Mouse (Mus musculus) cortical plate, adult 2 months (tissue): ENCODE data around the gene Mterf4. TPM values are rescaled to one million over a fixed set of nuclear protein-coding genes. Genes with fewer than 3 reads are reported as not detected.

Source experiments
- H3K27ac ChIP-seq: fragments of 200-500 bp; 2 replicates; pipeline ENCODE4 v1.5.1; 2012; ENCODE audit warnings: low read length, control low read depth, inconsistent platforms; ENCODE audit not compliant: insufficient read depth
- H3K4me1 ChIP-seq: fragments of 200-500 bp; 2 replicates; pipeline ENCODE4 v1.6.1; 2011; ENCODE audit warnings: low read length; ENCODE audit not compliant: control insufficient read depth, insufficient read depth
- H3K4me3 ChIP-seq: fragments of 200-500 bp; 2 replicates; pipeline ENCODE4 v1.5.1; 2011; ENCODE audit warnings: mild to moderate bottlenecking, low read length, control low read depth; ENCODE audit not compliant: insufficient read depth
- CTCF ChIP-seq: fragments of 200-500 bp; IDR thresholded peaks from 2 replicates; pipeline ENCODE4 v1.5.1; 2011; ENCODE audit warnings: mild to moderate bottlenecking, control low read depth, low read length; ENCODE audit not compliant: insufficient read depth; ENCODE audit errors: extremely low read depth
- POLR2A ChIP-seq: fragments of 200-500 bp; IDR thresholded peaks from 2 replicates; pipeline ENCODE4 v1.6.1; 2011; ENCODE audit warnings: mild to moderate bottlenecking, low read length, control low read depth; ENCODE audit not compliant: insufficient read depth; ENCODE audit errors: extremely low read depth
- polyA plus RNA-seq: library from polyadenylated mRNA; depleted of rRNA; stranded (reverse); fragments of >200 nt; gene quantifications from 2 replicates; pipeline ENCODE4 v1.2.3, GENCODE M21; 2012; rRNA removed

The Mterf4 gene
- polyA plus RNA-seq, result 18.7 and 19.0 TPM in 2 replicates

- Histone ChIP-seq H3K4me3 (peak within 1 kb of the TSS; percentile 57), H3K4me1 (no peaks in the 10 kb centered on the region), H3K27ac (no peak within 1 kb of the TSS)
- TF ChIP-seq CTCF, result no peak
- peak; percentile 82 for TF ChIP-seq POLR2A
Measured at GRCm38 (mm10) chr1:93305581-93306337, at the start of gene Mterf4. Mterf4 (minus strand) TSS chr1:93305915.

DNA sequence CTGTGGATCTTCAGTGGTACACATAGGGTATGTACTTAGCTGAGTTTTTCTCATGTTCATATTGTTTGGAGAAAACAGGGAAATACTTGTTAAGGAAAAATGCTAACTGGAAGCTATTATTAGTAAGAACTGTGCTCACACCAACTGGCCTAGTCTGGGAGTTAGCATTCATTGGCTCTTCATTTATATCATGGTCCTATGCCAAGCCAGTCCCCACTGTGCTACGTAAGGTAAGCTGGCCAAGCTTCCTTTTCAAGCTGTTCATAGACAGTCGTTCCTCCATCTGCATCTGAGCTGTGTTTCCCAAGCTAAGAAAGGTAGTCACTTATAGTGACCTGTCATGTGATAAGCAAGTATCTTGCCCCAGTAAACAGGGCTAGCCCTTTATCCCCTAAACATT is 47.0 kb upstream of the Mterf4 start:
- Histone ChIP-seq H3K4me3 (no peak overlapping the region), H3K27ac (no peak overlapping the region), H3K4me1 (peaks cover 6% of the 10 kb centered on the region)
- no peak for TF ChIP-seq POLR2A
- TF ChIP-seq CTCF, result no peak

DNA sequence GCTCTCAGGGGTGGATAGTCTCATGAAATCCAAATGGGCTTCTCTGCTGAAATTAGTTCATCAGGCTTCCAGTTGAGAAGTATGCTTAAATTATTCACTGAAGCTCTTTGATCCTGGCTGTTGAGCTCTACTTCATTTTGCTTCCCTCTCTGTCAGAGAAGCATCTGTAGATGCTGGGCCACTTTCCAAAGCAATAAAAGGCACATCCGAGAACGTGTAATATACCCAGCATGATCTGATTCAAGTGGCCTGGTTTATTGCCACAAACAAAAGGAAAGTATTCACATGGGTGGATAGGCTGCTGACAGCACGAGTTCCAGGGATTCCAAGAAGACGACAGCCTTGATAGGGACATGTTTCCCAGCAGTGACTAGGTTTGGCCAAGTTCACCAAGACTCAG is 44.0 kb upstream of the Mterf4 start:
- Histone ChIP-seq H3K27ac (no peak overlapping the region), H3K4me3 (no peak overlapping the region), H3K4me1 (peaks cover 7% of the 10 kb centered on the region)
- TF ChIP-seq POLR2A (no peak), CTCF (no peak)

DNA sequence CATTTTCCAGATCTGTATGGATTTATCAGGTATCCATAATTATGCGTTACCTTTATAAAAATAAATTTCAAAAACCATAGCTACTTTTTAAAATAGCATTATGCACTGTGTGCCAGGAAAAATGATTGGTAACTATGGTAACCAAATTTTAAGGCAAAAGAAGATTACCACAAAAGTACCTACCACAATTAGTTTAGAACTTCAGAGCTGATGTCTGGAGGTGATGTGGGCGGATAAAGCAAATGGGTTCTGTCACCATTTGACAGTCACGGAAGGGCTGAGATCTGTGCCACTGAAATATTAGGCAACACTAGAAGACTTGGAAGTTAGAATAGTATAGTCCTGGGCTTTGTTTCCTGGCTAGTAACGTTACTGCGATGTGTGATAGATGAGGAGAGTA is 41.5 kb upstream of the Mterf4 start:
- Histone ChIP-seq H3K4me1 (peaks cover 9% of the 10 kb centered on the region), H3K4me3 (no peak overlapping the region), H3K27ac (no peak overlapping the region)
- TF ChIP-seq POLR2A (no peak), CTCF (no peak)

DNA sequence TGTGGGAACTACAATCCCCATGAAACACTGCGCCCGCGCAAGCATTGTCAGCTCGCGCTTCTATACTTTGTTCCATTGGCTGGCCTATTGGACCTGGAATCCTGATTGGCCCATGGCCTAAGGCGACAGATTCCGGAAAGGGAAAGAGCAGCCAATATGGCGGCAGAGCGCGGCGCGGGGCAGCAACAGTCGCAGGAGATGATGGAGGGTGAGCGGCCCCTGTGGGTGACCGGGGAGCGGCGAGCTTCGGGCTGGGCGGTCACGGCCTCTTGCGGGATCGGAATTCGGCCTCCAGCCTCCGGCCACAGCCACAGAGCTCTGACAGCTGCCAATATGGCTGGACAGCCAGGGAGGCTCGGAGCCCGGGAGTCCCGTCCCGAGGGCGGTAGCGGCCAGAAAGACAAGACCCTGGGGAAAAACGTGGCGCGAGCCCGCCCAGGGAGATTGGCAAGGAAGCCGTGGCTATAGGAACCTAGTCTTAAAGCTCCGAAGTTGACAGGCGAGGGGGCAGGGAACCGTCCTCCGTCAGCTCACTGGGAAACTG is 37.9 kb upstream of the Mterf4 start:
- no peak for TF ChIP-seq CTCF
- peak; percentile 79 for TF ChIP-seq POLR2A
- no peak overlapping the region; the same call in 1 of the 2 replicates for H3K27ac ChIP-seq

GRCm38 (mm10) chr1:93342648-93343503 is 37.2 kb upstream of the Mterf4 start, which contains the start of the genes Ppp1r7 and Pask:
Ppp1r7 (plus strand) TSS chr1:93342854.
Pask (minus strand) TSS chr1:93343482.
- TF ChIP-seq POLR2A, result no peak
- TF ChIP-seq CTCF, result no peak
- H3K27ac ChIP-seq, result no peak within 1 kb of the TSS; the same call in 1 of the 2 replicates
- H3K4me3 ChIP-seq, result peak within 1 kb of the TSS; percentile 87
- H3K4me1 ChIP-seq, result peaks cover 4% of the 10 kb centered on the region

More for the DNA sequence above, 37.9 kb upstream of the Mterf4 start:
- Histone ChIP-seq H3K4me3 (peak overlapping the region; percentile 87), H3K4me1 (peaks cover 6% of the 10 kb centered on the region)

- H3K27ac ChIP-seq, result no peak overlapping the region
- no peak for TF ChIP-seq POLR2A
- TF ChIP-seq CTCF, result no peak
- H3K4me1 ChIP-seq, result no peaks in the 10 kb centered on the region
- H3K4me3 ChIP-seq, result no peak overlapping the region
Measured at GRCm38 (mm10) chr1:93334621-93335020, 28.9 kb upstream of the Mterf4 start.

GRCm38 (mm10) chr1:93326446-93326845 is 20.7 kb upstream of the Mterf4 start:
- no peak overlapping the region for H3K27ac ChIP-seq
- H3K4me1 ChIP-seq, result no peaks in the 10 kb centered on the region
- H3K4me3 ChIP-seq, result no peak overlapping the region
- TF ChIP-seq POLR2A (no peak), CTCF (no peak)

DNA sequence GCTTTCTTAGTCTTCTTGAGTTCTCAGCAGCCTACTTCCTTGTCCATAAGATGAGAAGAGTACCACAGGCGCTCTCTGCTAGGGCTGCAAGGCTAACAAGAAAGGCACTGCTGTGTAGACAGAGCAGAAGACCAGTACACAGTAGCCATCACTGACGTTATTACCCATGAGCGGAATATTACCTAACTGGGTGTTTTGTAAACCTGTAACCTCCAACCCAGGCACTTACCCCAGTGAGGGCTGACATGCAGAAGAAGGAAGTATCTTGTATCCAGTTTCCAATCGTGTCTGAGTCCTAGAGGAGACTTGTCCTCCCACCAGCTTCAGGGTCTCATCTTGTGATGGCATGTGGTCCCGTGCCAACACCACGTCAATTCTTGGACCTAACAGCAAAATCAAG is 18.3 kb upstream of the Mterf4 start:
- Histone ChIP-seq H3K27ac (no peak overlapping the region), H3K4me3 (no peak overlapping the region), H3K4me1 (no peaks in the 10 kb centered on the region)
- TF ChIP-seq CTCF (no peak), POLR2A (no peak)
